25 mouse cellular contexts compared by ENCODE assay signal in the genomic region with DNA sequence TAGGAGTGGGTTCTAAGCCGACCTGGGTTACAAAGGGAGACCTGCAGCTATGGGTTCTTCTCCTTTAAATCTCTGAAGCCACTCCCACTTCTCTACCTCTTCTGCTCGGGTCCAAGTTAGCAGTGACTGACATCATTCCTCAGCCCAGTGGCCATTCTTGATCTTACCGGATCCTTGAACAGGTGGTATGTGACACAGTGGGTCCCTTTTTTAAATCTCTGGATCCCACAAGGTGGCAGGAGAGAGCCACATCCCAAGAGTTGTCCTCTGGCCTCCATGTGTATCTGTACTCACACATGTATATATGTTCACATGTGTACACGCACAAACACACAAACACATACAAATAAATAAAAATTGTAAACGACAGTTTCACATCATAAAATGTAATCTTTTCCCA. TPM values are rescaled to one million over a fixed set of nuclear protein-coding genes. Genes with fewer than 3 reads are reported as not detected.
DNase-seq lines count a peak whose midpoint lies in the region; ATAC-seq and TF ChIP-seq lines count a peak whose summit lies in the region.
"Had no signal": no experiment of that assay in that cellular context is flagged by ENCODE, and none has a peak within 500 bp of the region (broad histone marks: within the 10 kb centered on the region; RNA-seq: fewer than 3 reads in every experiment).

No protein-coding gene starts in this region.

- 74% methylated on average over 5 of the region's 5 CpGs for WGBS in intestine, postnatal 0 days
- 77% methylated on average over 5 of the region's 5 CpGs for WGBS in intestine, embryonic 16.5 days
- 68% methylated on average over 5 of the region's 5 CpGs for WGBS in lung, embryonic 14.5 days
- WGBS in neural tube, embryonic 15.5 days = 81% methylated on average over 5 of the region's 5 CpGs

- H3K4me3 ChIP-seq in intestine, postnatal 0 days (ENCODE audit: low read depth, low read length) = no peak overlapping the region
- no peak overlapping the region for H3K4me3 ChIP-seq in intestine, embryonic 16.5 days (ENCODE audit: low read length)
- no peak overlapping the region for H3K4me3 ChIP-seq in lung, embryonic 14.5 days (ENCODE audit: low read depth, low read length)
- H3K4me3 ChIP-seq in neural tube, embryonic 15.5 days (replicated peaks) = no peak overlapping the region
- H3K4me3 ChIP-seq: embryonic facial prominence, embryonic 10.5 days; heart, embryonic 15.5 days; hindbrain, embryonic 10.5 days; kidney, embryonic 15.5 days; lung, embryonic 15.5 days; midbrain, embryonic 12.5 days; myocyte had no signal

- no peak overlapping the region for H3K27ac ChIP-seq in intestine, postnatal 0 days (ENCODE audit: low read depth, low read length)
- no peak overlapping the region for H3K27ac ChIP-seq in intestine, embryonic 16.5 days (ENCODE audit: low read length)
- no peak overlapping the region for H3K27ac ChIP-seq in lung, embryonic 14.5 days (ENCODE audit: low read depth)
- H3K27ac ChIP-seq in neural tube, embryonic 15.5 days (replicated peaks) = no peak overlapping the region
- H3K27ac ChIP-seq: embryonic facial prominence, embryonic 10.5 days; heart, embryonic 15.5 days; hindbrain, embryonic 10.5 days; kidney, embryonic 15.5 days; lung, embryonic 15.5 days; midbrain, embryonic 12.5 days had no signal

- no peak overlapping the region for H3K4me2 ChIP-seq in intestine, postnatal 0 days (replicated peaks; ENCODE audit: low read depth)
- H3K4me2 ChIP-seq in intestine, embryonic 16.5 days (ENCODE audit: low read depth, low read length) = no peak overlapping the region
- H3K4me2 ChIP-seq in lung, embryonic 14.5 days = no peak overlapping the region
- no peak overlapping the region for H3K4me2 ChIP-seq in neural tube, embryonic 15.5 days
- H3K4me2 ChIP-seq: heart, embryonic 15.5 days; kidney, embryonic 15.5 days; lung, embryonic 15.5 days; midbrain, embryonic 12.5 days had no signal

- H3K9me3 ChIP-seq in intestine, postnatal 0 days (ENCODE audit: control insufficient read depth) = no peaks in the 10 kb centered on the region
- H3K9me3 ChIP-seq in intestine, embryonic 16.5 days (ENCODE audit: control insufficient read depth, low read length) = no peaks in the 10 kb centered on the region
- no peaks in the 10 kb centered on the region for H3K9me3 ChIP-seq in lung, embryonic 14.5 days (ENCODE audit: low read depth, low read length)
- no peaks in the 10 kb centered on the region for H3K9me3 ChIP-seq in neural tube, embryonic 15.5 days (replicated peaks)
- H3K9me3 ChIP-seq: embryonic facial prominence, embryonic 10.5 days; G1E; heart, embryonic 15.5 days; hindbrain, embryonic 10.5 days; kidney, embryonic 15.5 days; lung, embryonic 15.5 days; midbrain, embryonic 12.5 days had no signal

- no peak for ATAC-seq in intestine, postnatal 0 days
- ATAC-seq in intestine, embryonic 16.5 days = no peak
- ATAC-seq in lung, embryonic 14.5 days (ENCODE audit: insufficient read depth) = no peak
- no peak for ATAC-seq in neural tube, embryonic 15.5 days (ENCODE audit: low FRiP score)

- peak; percentile 9 for DNase-seq in lung, embryonic 14.5 days
- DNase-seq in lung, postnatal 36 days = no peak
- DNase-seq in ES-CJ7 (ENCODE audit: low read depth, low spot score) = peak; percentile 60
- DNase-seq in frontal cortex, postnatal 10 days (ENCODE audit: low spot score in 2 of 2) = no peak
- DNase-seq: adrenal gland, adult 8-10 months; cerebellum, adult 9-10 months; gastrocnemius, postnatal 14 days; heart, adult 18-20 months; left cerebral cortex, postnatal 4 days; liver; right cerebral cortex, postnatal 14 days; spleen, adult 18-20 months had no signal

- peak; percentile 48 for TF ChIP-seq CTCF in intestine, postnatal 0 days (IDR thresholded peaks at IDR 0.05; ENCODE audit: low read depth)
- TF ChIP-seq CTCF in lung, embryonic 14.5 days (IDR thresholded peaks at IDR 0.05; ENCODE audit: low read depth) = 0 out of 2 replicates have a peak, but pooled peaks have one; percentile 2

- H3K4me1 ChIP-seq in intestine, postnatal 0 days (replicated peaks; ENCODE audit: control insufficient read depth, insufficient read depth, low read length) = no peaks in the 10 kb centered on the region
- H3K4me1 ChIP-seq in intestine, embryonic 16.5 days (ENCODE audit: control insufficient read depth, insufficient read depth, low read length) = no peaks in the 10 kb centered on the region
- H3K4me1 ChIP-seq in lung, embryonic 14.5 days (ENCODE audit: insufficient read depth) = no peaks in the 10 kb centered on the region
- no peaks in the 10 kb centered on the region for H3K4me1 ChIP-seq in neural tube, embryonic 15.5 days
- H3K4me1 ChIP-seq: embryonic facial prominence, embryonic 10.5 days; hindbrain, embryonic 10.5 days; kidney, embryonic 15.5 days; midbrain, embryonic 12.5 days had no signal

- no peak overlapping the region for H3K9ac ChIP-seq in intestine, postnatal 0 days (ENCODE audit: low read depth, low read length)
- no peak overlapping the region for H3K9ac ChIP-seq in intestine, embryonic 16.5 days (ENCODE audit: low read depth, low read length)
- no peak overlapping the region for H3K9ac ChIP-seq in lung, embryonic 14.5 days
- no peak overlapping the region for H3K9ac ChIP-seq in neural tube, embryonic 15.5 days (replicated peaks)
- H3K9ac ChIP-seq: heart, embryonic 15.5 days; kidney, embryonic 15.5 days; lung, embryonic 15.5 days; midbrain, embryonic 12.5 days had no signal

- H3K27me3 ChIP-seq in intestine, postnatal 0 days (replicated peaks; ENCODE audit: control insufficient read depth, insufficient read depth, low read length) = no peaks in the 10 kb centered on the region
- H3K27me3 ChIP-seq in intestine, embryonic 16.5 days (replicated peaks; ENCODE audit: control insufficient read depth, insufficient read depth, low read length) = no peaks in the 10 kb centered on the region
- no peaks in the 10 kb centered on the region for H3K27me3 ChIP-seq in lung, embryonic 14.5 days (ENCODE audit: insufficient read depth, low read length)
- no peaks in the 10 kb centered on the region for H3K27me3 ChIP-seq in neural tube, embryonic 15.5 days (replicated peaks)
- H3K27me3 ChIP-seq: heart, embryonic 15.5 days; kidney, embryonic 15.5 days; lung, embryonic 15.5 days; midbrain, embryonic 12.5 days had no signal

- H3K36me3 ChIP-seq in intestine, postnatal 0 days (ENCODE audit: control insufficient read depth, insufficient read depth) = no peaks in the 10 kb centered on the region
- H3K36me3 ChIP-seq in intestine, embryonic 16.5 days (ENCODE audit: control insufficient read depth, insufficient read depth, low read length) = no peaks in the 10 kb centered on the region
- H3K36me3 ChIP-seq in lung, embryonic 14.5 days (ENCODE audit: insufficient read depth) = no peaks in the 10 kb centered on the region
- no peaks in the 10 kb centered on the region for H3K36me3 ChIP-seq in neural tube, embryonic 15.5 days
- H3K36me3 ChIP-seq: embryonic facial prominence, embryonic 10.5 days; G1E; heart, embryonic 15.5 days; hindbrain, embryonic 10.5 days; kidney, embryonic 15.5 days; lung, embryonic 15.5 days; midbrain, embryonic 12.5 days had no signal

RNA-seq across cellular contexts. Expression of gene Gcm1, which starts 16.4 kb away (rescaled TPM):
- not detected in 2 replicates for polyA plus RNA-seq in intestine, postnatal 0 days (2015; fragmentation: Nextera tagmentation; extraction: Ambion mirVana)
- polyA plus RNA-seq in intestine, embryonic 16.5 days (2015; fragmentation: Nextera tagmentation; extraction: Ambion mirVana) = not detected in 2 replicates
- 0.38 and 0.47 TPM in 2 replicates for polyA plus RNA-seq in lung, embryonic 14.5 days (2014; fragmentation: Nextera tagmentation; extraction: Ambion mirVana)
- polyA plus RNA-seq in neural tube, embryonic 15.5 days (2015; fragmentation: Nextera tagmentation; extraction: Ambion mirVana) = not detected in 2 replicates
- polyA plus RNA-seq: forebrain, embryonic 11.5 days; frontal cortex, adult 2 months; G1E; heart, embryonic 15.5 days; myocyte had no signal

Comparison
In these comparisons a context has a peak if more than half of its experiments do, and no peak if none do; other contexts are left out.
1. DNase-seq: peak in lung, embryonic 14.5 days (single experiment) and ES-CJ7 (single experiment); none in lung, postnatal 36 days (single experiment) and frontal cortex, postnatal 10 days (0 of 2).